Mouse (Mus musculus) cerebellum, adult 2 months (tissue): ENCODE measurements at regions not wholly inside any gene's neighbourhood (a gene's known extent, or its start where the extent isn't known, plus 50 kb on each side); places are given as distances from the start of the nearest gene placed in this dataset.

ENCODE experiments used
- CTCF ChIP-seq: fragments of 200-500 bp; IDR thresholded peaks from 2 replicates; pipeline ENCODE4 v1.5.1; 2011; ENCODE audit warnings: low read depth, mild to moderate bottlenecking, control low read depth, low read length, moderate library complexity, borderline replicate concordance; ENCODE audit not compliant: insufficient read depth
- POLR2A ChIP-seq: fragments of 200-500 bp; IDR thresholded peaks from 2 replicates; pipeline ENCODE4 v1.6.1; 2011; ENCODE audit warnings: low read length, control low read depth, borderline replicate concordance; ENCODE audit not compliant: insufficient read depth

DNA sequence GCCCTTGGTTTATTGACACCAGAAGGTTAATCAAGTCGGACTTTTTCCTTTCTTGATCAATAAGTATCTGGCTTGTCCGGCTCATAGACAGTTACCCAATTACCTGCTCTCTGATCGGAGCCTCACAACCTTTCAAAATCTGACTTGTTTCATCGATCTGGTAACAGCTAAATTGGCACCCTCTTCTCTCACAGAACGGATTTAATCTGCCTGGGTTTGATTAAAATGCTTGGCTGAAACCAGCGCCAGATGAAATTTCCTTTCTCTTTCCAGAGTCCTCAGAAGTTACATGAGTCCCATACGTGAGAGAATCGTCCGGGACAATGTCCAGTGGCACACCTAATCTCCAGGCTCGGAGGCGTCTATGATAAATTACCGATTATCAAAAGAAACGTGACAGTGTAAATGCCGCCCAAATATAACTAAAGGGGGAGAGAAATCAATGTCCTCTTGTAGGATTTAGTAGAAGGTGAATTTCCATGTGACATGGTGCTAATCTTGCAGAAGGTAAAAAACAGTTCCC is 125.5 kb downstream of the Pja2 start:
- TF ChIP-seq CTCF (no peak), POLR2A (no peak)
